Mouse (Mus musculus) bone marrow macrophage, adult 2 months (primary cell): ENCODE data around the gene Fnip2.

Experiments used
- CTCF ChIP-seq: IDR thresholded peaks from 2 replicates; pipeline ENCODE4 v1.5.1; 2012; ENCODE audit warnings: low read depth, mild to moderate bottlenecking, low read length, moderate library complexity
- POLR2A ChIP-seq: IDR thresholded peaks from 2 replicates; pipeline ENCODE4 v1.6.1; 2012; ENCODE audit warnings: mild to moderate bottlenecking, low read depth, low read length, borderline replicate concordance

- TF ChIP-seq POLR2A (no peak), CTCF (no peak)
Measured at GRCm38 (mm10) chr3:79560555-79560954, 7.0 kb downstream of the Fnip2 start.
